Mouse (Mus musculus) embryonic facial prominence, embryonic 14.5 days (tissue): ENCODE measurements around the gene Rin1. TPM values are rescaled to one million over a fixed set of nuclear protein-coding genes. Genes with fewer than 3 reads are reported as not detected.
A peak's percentile ranks its signal among the peaks of the same experiment; 100 is the strongest.
"Not testable (repeated sequence)": the region's sequence is repeated elsewhere in the genome, so short reads cannot be mapped to it uniquely, and the experiment has no call there.

Experiments used
- ATAC-seq: fragments of 200-750 bp; cut with Nextera tagmentation; 2 replicates; pipeline ENCODE4 v1.8.0; 2017; ENCODE audit warnings: low read depth, moderate number of reproducible peaks, moderate TSS enrichment
- DNase-seq: peaks from one replicate; pipeline ENCODE4 v3.0.0-alpha.2; 2015; ENCODE audit warnings: low spot score
- H3K27ac ChIP-seq: fragments of 300-500 bp; sonication (generic); replicated peaks from 2 replicates; pipeline ENCODE4 v1.5.1; 2014; ENCODE audit warnings: low read depth, mild to moderate bottlenecking, low read length, moderate library complexity
- H3K27me3 ChIP-seq: fragments of 300-500 bp; sonication (generic); replicated peaks from 2 replicates; pipeline ENCODE4 v1.6.1; 2014; ENCODE audit warnings: low read length; ENCODE audit not compliant: control insufficient read depth, insufficient read depth
- H3K36me3 ChIP-seq: fragments of 300-500 bp; sonication (generic); 2 replicates; pipeline ENCODE4 v1.6.1; 2014; ENCODE audit warnings: low read length, mixed read lengths; ENCODE audit not compliant: control insufficient read depth, insufficient read depth
- H3K4me1 ChIP-seq: fragments of 300-500 bp; sonication (generic); 2 replicates; pipeline ENCODE4 v1.6.1; 2014; ENCODE audit warnings: antibody characterized with exemption, low read length; ENCODE audit not compliant: control insufficient read depth, insufficient read depth
- H3K4me2 ChIP-seq: fragments of 300-500 bp; sonication (generic); 2 replicates; pipeline ENCODE4 v1.6.1; 2014; ENCODE audit warnings: low read depth, mild to moderate bottlenecking, low read length, moderate library complexity, mixed read lengths
- H3K4me3 ChIP-seq: fragments of 300-500 bp; sonication (generic); 2 replicates; pipeline ENCODE4 v1.5.1; 2014; ENCODE audit warnings: low read depth, mild to moderate bottlenecking, low read length
- H3K9ac ChIP-seq: fragments of 300-500 bp; sonication (generic); 2 replicates; pipeline ENCODE4 v1.6.1; 2014; ENCODE audit warnings: low read depth, mild to moderate bottlenecking, low read length, moderate library complexity, mixed read lengths
- H3K9me3 ChIP-seq: fragments of 300-500 bp; sonication (generic); 2 replicates; pipeline ENCODE4 v1.6.1; 2016; ENCODE audit warnings: low read length; ENCODE audit not compliant: control insufficient read depth
- WGBS: fragments of 180-500 bp; shearing (Covaris S2); extraction: QIAGEN DNeasy Blood & Tissue Kit; methylation state at CpG from one replicate; pipeline ENCODE4 v1.1.7; 2014; 5-methylcytosine and 5-hydroxymethylcytosine counted together
- polyA plus RNA-seq: library from polyadenylated mRNA; unstranded; fragments of >200 nt; fragmentation: Nextera tagmentation; extraction: Ambion mirVana; gene quantifications from 2 replicates; pipeline ENCODE4 v1.2.1, GENCODE M21; 2014

The Rin1 gene
- 2.3 and 3.0 TPM in 2 replicates for polyA plus RNA-seq

DNA sequence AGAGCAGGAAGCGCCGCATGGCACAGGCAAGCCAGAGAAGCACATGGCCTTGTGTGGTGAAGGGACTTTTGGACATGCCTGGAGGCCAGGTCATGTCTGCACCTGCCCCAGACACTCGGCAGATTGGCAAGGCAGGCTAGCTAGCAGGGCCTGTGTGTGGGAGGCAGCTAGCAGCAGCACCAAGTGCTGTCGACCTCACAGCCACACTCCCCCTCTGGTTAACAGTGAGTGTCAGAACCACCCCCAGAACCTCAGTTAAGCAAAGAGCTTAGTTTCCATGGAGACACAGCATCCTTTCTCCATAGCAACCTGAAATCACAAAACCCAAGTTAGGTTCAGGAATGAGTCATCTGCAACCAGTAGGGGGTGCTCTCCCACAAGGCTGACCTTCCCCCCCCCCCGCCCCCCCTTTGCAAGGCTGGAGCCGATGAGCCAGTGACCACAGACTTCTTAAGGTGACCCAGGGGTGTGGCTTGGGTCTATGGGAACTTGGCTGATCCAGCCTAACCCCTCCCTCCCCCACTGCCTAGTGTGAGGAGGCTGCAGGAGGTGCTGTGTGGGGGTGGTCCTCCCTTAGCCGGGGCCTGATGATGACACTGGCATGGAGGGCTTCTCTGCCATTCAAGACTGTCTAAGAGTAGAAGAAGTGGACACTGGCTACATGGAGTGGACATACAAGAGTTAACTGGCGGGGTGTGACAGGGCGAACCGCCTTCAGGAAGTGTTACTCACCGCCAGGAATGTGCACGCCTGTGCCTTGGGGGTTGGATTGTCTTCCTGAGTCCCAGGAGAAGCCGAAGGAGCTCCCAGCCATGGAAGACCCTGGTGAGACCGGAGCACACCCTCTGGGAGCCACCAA lies at the start of gene Rin1:
Gene Rin1 (plus strand): TSS at position 435 of the 859 bp plus-strand sequence.
- H3K9me3 ChIP-seq: no peaks in the 10 kb centered on the region
- H3K9ac ChIP-seq: peak within 1 kb of the TSS; percentile 2; the same call in 1 of the 2 replicates
- H3K27ac ChIP-seq: no peak within 1 kb of the TSS
- H3K4me1 ChIP-seq: peaks cover 13% of the 10 kb centered on the region
- peak; percentile 75 for DNase-seq
- 15% methylated on average over 14 of the region's 14 CpGs for WGBS
- ATAC-seq: peak; percentile 23
- H3K4me3 ChIP-seq: peak within 1 kb of the TSS; percentile 17; the same call in 1 of the 2 replicates
- H3K36me3 ChIP-seq: peaks cover 31% of the 10 kb centered on the region
- peak within 1 kb of the TSS; percentile 40 for H3K4me2 ChIP-seq
- H3K27me3 ChIP-seq: peaks cover 33% of the 10 kb centered on the region

DNA sequence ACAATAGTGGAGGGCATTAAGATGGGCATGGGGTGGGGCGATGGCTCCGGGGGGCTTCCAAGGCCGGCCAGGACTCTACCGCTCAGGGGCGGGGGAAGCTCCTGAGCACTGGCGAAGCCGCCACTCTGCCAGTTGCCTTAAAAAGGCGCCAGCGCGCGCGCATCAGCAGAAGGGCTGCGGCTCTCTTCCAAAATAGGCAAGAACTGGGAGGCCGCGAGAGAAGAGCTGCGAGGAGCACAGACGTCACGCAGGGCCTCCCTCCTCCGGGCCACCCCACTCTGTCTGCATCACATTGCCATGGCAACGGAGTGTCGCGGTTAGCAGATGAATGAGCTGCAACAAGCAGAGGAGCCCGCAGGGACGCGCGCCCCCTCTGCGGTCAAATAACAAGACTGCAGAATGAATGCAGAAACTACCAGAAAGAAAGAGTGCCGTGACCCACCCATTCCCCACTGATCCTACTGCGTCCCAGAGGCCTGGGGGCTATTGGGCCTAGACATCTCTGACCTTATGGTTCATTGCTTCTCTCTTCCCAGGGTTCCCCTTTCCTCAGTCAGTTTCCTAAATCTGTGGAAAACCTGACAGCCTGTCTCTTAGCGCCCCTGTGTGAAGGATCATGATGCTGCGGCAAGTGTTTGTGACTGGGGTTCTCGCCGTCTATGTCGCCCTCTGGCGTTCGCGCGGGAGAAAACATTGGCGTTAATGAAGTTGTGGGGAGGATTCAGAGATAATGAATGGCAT lies 48.4 kb upstream of the Rin1 start:
- peak overlapping the region; percentile 66; the same call in 1 of the 2 replicates for H3K27ac ChIP-seq
- H3K36me3 ChIP-seq: no peaks in the 10 kb centered on the region
- peak overlapping the region; percentile 22 for H3K4me3 ChIP-seq
- no peaks in the 10 kb centered on the region for H3K9me3 ChIP-seq
- ATAC-seq (peak; percentile 95), DNase-seq (peak; percentile 96)
- H3K9ac ChIP-seq: 0 out of 2 replicates have a peak overlapping the region, but pooled peaks have one; percentile 46
- H3K27me3 ChIP-seq: no peaks in the 10 kb centered on the region
- peaks cover 7% of the 10 kb centered on the region for H3K4me1 ChIP-seq
- H3K4me2 ChIP-seq: peak overlapping the region; percentile 52
- 1% methylated on average over 34 of the region's 39 CpGs for WGBS

DNA sequence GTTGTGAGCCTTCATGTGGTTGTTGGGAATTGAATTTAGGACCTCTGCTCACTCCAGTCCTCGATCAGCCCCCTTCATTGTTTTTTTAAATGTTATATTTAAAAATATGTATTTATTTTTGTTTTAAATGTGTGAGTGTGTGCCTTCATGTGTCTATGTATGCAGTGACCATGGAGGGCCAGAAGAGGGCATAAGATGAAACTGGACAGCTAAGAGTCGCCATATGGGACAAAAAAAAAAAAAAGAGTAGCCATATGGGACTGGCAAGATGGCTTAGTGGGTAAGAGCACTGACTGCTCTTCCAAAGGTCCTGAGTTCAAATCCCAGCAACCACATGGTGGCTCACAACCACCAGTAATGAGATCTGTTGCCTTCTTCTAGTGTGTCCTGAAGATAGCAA lies 46.6 kb upstream of the Rin1 start:
- not testable (repeated sequence) for H3K9ac ChIP-seq, H3K9me3 ChIP-seq, H3K4me1 ChIP-seq, H3K4me3 ChIP-seq, H3K27me3 ChIP-seq, DNase-seq, H3K36me3 ChIP-seq, H3K4me2 ChIP-seq, H3K27ac ChIP-seq, ATAC-seq
- 50% methylated on average over 2 of the region's 2 CpGs for WGBS

DNA sequence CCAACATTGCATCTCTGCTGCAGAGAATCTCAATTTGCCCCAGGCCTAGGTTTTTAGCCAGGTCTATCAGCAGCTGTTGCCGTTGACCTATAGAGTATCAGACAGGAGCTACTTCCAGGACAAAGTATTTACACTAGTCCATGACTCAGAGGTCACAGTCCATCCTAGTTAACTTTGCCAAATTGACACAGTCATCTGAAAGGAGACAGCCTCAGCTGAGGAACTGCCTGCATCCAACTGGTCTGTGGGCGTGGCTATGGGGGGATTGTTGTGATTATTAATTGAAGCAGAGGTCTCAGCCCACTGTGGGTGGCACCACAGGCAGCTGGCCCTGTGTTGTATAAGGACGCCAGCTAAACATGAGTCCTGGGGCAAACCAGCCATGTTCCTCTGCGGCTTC lies 45.4 kb upstream of the Rin1 start:
- no peaks in the 10 kb centered on the region for H3K27me3 ChIP-seq
- H3K27ac ChIP-seq: no peak overlapping the region
- H3K36me3 ChIP-seq: no peaks in the 10 kb centered on the region
- ATAC-seq (no peak), DNase-seq (no peak)
- no peak overlapping the region for H3K4me3 ChIP-seq
- H3K4me1 ChIP-seq: peaks cover 7% of the 10 kb centered on the region
- H3K9ac ChIP-seq: no peak overlapping the region
- no peaks in the 10 kb centered on the region for H3K9me3 ChIP-seq
- 67% methylated on average over 4 of the region's 4 CpGs for WGBS
- no peak overlapping the region for H3K4me2 ChIP-seq

DNA sequence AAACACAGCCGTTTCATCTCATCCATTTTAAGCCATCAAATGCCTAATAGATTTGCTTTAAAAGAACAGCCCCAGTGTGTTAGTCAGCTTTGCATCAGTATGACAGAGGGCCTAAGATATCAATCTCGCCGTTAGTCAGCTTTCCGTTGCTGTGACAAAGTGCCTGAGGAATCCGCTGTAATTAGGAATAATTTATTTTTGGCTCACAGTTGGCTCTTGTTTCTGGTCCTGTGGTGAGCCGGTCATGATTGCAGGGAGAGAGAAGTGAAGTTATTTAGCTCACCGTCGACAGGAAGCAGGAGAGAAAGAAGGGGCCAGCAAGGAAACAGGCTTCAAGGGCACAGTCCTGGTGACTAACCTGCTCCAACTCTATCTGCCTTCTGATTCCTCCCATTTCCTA lies 37.1 kb upstream of the Rin1 start:
- H3K4me3 ChIP-seq: no peak overlapping the region
- no peaks in the 10 kb centered on the region for H3K9me3 ChIP-seq
- no peak for DNase-seq
- H3K27me3 ChIP-seq: no peaks in the 10 kb centered on the region
- H3K27ac ChIP-seq: no peak overlapping the region
- H3K4me1 ChIP-seq: peaks cover 7% of the 10 kb centered on the region; the same call in 1 of the 2 replicates
- no peak for ATAC-seq
- no peak overlapping the region for H3K9ac ChIP-seq
- no peak overlapping the region for H3K4me2 ChIP-seq
- WGBS: 57% methylated on average over 8 of the region's 8 CpGs
- H3K36me3 ChIP-seq: no peaks in the 10 kb centered on the region

DNA sequence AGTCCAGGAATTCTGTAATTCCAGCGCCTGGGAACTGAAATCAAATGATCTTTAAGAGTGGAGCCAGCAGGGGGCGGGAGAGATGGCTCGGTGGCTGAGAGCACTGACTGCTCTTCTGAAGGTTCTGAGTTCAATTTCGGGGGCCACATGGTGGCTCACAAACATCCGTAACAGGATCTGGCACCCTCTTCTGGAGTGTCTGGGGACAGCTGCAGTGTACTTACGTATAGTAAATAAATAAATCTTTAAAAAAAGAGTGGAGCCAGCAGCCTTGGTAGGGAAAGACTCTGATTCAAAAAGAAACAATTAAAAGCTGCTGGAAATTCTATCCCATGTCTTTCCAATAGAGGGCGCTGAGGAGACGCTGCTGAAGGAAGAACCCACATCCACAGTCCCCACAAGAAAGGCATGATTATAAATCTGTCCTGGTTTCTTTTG lies 35.3 kb upstream of the Rin1 start:
- Histone ChIP-seq H3K27me3 (no peaks in the 10 kb centered on the region), H3K36me3 (no peaks in the 10 kb centered on the region), H3K27ac (no peak overlapping the region), H3K9ac (no peak overlapping the region), H3K4me2 (no peak overlapping the region), H3K4me3 (no peak overlapping the region), H3K4me1 (peaks cover 7% of the 10 kb centered on the region; the same call in 1 of the 2 replicates), H3K9me3 (no peaks in the 10 kb centered on the region)
- 15% methylated on average over 8 of the region's 8 CpGs for WGBS
- ATAC-seq: no peak
- peak; percentile 40 for DNase-seq

DNA sequence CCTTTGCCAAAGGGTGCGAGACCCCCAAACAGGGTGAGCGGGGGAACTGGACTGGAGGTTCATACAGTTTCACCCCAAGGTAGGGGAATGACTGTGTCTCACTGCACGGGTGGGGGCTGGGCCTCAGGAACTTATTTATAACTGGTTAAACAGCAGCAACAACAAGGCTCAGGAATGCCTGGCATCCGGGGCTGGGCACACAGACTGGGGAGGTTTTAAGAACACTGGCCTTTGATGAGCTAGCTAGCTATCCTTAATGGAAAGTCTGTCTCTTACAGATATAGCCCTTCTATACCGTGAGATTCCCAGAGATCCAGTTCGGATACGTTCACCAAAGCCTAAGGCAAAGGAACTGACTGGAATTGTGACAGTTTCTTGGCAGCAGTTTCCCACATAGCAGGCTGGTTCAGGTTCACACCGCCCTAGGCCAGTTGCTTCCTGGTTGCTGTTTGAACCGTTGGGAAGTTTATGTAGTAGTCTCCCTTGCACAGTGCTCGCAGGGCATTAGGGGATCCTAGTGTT lies 34.0 kb upstream of the Rin1 start:
- Histone ChIP-seq H3K9me3 (no peaks in the 10 kb centered on the region), H3K27me3 (no peaks in the 10 kb centered on the region), H3K4me3 (no peak overlapping the region), H3K4me2 (peak overlapping the region; percentile 18; the same call in 1 of the 2 replicates), H3K36me3 (no peaks in the 10 kb centered on the region), H3K27ac (peak overlapping the region; percentile 50), H3K9ac (0 out of 2 replicates have a peak overlapping the region, but pooled peaks have one; percentile 15), H3K4me1 (peaks cover 7% of the 10 kb centered on the region; the same call in 1 of the 2 replicates)
- 26% methylated on average over 10 of the region's 10 CpGs for WGBS
- ATAC-seq: peak; percentile 74
- peak; percentile 86 for DNase-seq

DNA sequence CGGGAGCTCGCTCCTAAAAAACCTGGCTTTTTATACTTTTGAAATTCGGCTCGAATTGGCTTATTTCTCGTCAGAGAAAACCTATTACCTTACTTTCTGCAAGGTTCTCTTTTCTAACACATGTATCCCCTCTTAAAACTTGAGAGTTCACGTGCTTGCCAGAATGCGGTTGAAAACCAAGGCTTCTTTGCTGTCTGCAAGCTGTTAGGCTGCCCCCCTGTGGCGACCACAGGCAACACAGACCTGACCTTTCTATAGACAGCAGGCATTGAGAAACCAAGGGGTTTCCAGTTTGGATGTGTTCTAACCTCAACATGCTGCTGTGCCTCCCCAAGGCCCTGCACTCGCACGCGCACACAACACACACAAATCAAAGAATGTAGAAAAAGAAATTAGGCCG lies 33.5 kb upstream of the Rin1 start:
- Histone ChIP-seq H3K27ac (peak overlapping the region; percentile 50), H3K9ac (0 out of 2 replicates have a peak overlapping the region, but pooled peaks have one; percentile 15)

More for the DNA sequence above, 33.5 kb upstream of the Rin1 start:
- Histone ChIP-seq H3K36me3 (no peaks in the 10 kb centered on the region), H3K4me2 (peak overlapping the region; percentile 18; the same call in 1 of the 2 replicates), H3K9me3 (no peaks in the 10 kb centered on the region), H3K27me3 (no peaks in the 10 kb centered on the region), H3K4me1 (peaks cover 7% of the 10 kb centered on the region; the same call in 1 of the 2 replicates), H3K4me3 (no peak overlapping the region)
- WGBS: 19% methylated on average over 12 of the region's 12 CpGs
- ATAC-seq: peak; percentile 23; the same call in 1 of the 2 replicates
- DNase-seq: peak; percentile 82
